Mouse (Mus musculus): Measurements from ENCODE around the gene Cldn13.

DNA sequence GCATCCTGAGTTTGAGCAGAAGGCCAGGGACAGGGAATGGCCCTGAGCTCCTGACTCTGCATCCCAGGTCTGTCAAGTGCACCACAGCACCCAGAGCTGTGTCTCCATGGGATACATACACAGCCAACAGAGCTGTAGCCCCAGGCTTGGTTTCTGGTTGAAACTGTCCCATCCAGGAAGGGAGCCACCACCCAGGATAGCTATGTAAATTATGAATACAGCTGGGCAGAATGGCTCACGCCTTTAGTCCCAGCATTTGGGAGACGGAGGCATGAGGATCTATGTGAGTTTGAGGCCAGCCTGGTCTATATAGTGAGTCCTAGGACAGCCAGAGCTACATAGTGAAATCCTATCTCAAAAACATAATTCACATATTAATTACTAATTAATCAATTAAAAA lies 14.7 kb upstream of the Cldn13 start:
- TF ChIP-seq CTCF (IDR thresholded peaks at IDR 0.05; ENCODE audit: low read depth) (no peak), EP300 (optimal IDR thresholded peaks at IDR 0.05) (no peak)
